Mouse (Mus musculus) testis, adult 2 months (tissue): ENCODE measurements around the gene Spata31d1b. TPM values are rescaled to one million over a fixed set of nuclear protein-coding genes. Genes with fewer than 3 reads are reported as not detected.
"Not testable (repeated sequence)": the region's sequence is repeated elsewhere in the genome, so short reads cannot be mapped to it uniquely, and the experiment has no call there.

Experiments
- H3K27ac ChIP-seq: fragments of 200-500 bp; 2 replicates; pipeline ENCODE4 v1.5.1; 2012; ENCODE audit warnings: low read depth, low read length; ENCODE audit not compliant: control insufficient read depth, insufficient read depth
- H3K27me3 ChIP-seq: fragments of 200-500 bp; 2 replicates; pipeline ENCODE4 v1.6.1; 2012; ENCODE audit warnings: mild to moderate bottlenecking, low read length, moderate library complexity; ENCODE audit not compliant: control insufficient read depth, insufficient read depth
- H3K36me3 ChIP-seq: fragments of 200-500 bp; 2 replicates; pipeline ENCODE4 v1.6.1; 2012; ENCODE audit warnings: mild to moderate bottlenecking, low read length; ENCODE audit not compliant: control insufficient read depth, insufficient read depth
- H3K4me1 ChIP-seq: fragments of 200-500 bp; 2 replicates; pipeline ENCODE4 v1.6.1; 2012; ENCODE audit warnings: low read length; ENCODE audit not compliant: control insufficient read depth, insufficient read depth
- H3K4me3 ChIP-seq: fragments of 200-500 bp; 2 replicates; pipeline ENCODE4 v1.5.1; 2012; ENCODE audit warnings: low read depth, mild to moderate bottlenecking, low read length, moderate library complexity, mixed read lengths; ENCODE audit not compliant: control insufficient read depth
- CTCF ChIP-seq: fragments of 200-500 bp; IDR thresholded peaks from 2 replicates; pipeline ENCODE4 v1.5.1; 2012; ENCODE audit warnings: low read depth, mild to moderate bottlenecking, inconsistent platforms, low read length, moderate library complexity; ENCODE audit not compliant: control insufficient read depth, insufficient read depth, insufficient replicate concordance
- POLR2A ChIP-seq: fragments of 200-500 bp; IDR thresholded peaks from 2 replicates; pipeline ENCODE4 v1.6.1; 2012; ENCODE audit warnings: low read depth, mild to moderate bottlenecking, inconsistent platforms, low read length, moderate library complexity; ENCODE audit not compliant: control insufficient read depth
- polyA plus RNA-seq: library from polyadenylated mRNA; depleted of rRNA; stranded (reverse); fragments of >200 nt; gene quantifications from 2 replicates; pipeline ENCODE4 v1.2.3, GENCODE M21; 2012

The Spata31d1b gene
- polyA plus RNA-seq, 1 experiment, result 118 TPM

DNA sequence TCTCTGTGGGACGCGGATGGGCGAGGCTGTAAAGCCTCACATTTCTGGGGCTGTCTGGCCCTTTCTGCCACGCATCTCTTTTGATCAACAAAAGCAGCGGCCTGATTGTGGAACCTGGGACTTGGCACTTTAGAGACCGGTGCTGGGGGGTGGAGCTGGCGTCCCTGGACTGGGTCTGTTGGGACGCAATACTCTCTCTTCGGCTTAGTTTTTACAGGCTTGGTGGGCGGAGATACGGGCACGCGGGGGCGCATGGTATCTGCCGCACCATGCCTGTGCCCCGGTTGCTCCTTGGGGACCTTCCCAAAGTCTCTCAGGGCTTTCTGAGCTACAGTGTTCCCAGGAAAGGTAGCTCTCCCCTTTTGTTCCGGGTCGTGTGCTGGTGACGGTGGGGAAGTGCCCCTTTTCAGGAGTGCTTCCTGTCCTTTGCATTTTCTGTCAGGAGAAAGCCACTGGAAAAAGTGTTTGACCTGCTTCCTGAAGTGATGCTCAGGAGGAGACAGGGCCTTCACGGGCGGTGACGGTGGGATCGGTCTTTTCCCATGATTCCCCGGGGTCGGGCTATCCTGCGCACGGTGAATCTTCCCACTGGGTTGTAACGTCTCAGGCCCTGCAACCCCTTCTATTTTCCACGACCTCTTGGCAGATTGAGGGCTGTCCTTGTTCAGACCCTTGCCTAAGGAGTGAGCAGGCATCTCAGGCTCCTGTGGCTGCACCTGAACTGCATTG lies 14.2 kb downstream of the Spata31d1b start:
- H3K27ac ChIP-seq, result peak overlapping the region; percentile 65
- TF ChIP-seq CTCF, result no peak
- TF ChIP-seq POLR2A, result peak; percentile 65; the same call in 1 of the 2 replicates
- peaks cover 14% of the 10 kb centered on the region for H3K4me1 ChIP-seq
- no peaks in the 10 kb centered on the region for H3K27me3 ChIP-seq
- H3K4me3 ChIP-seq, result peak overlapping the region; percentile 82
- H3K36me3 ChIP-seq, result no peaks in the 10 kb centered on the region

DNA sequence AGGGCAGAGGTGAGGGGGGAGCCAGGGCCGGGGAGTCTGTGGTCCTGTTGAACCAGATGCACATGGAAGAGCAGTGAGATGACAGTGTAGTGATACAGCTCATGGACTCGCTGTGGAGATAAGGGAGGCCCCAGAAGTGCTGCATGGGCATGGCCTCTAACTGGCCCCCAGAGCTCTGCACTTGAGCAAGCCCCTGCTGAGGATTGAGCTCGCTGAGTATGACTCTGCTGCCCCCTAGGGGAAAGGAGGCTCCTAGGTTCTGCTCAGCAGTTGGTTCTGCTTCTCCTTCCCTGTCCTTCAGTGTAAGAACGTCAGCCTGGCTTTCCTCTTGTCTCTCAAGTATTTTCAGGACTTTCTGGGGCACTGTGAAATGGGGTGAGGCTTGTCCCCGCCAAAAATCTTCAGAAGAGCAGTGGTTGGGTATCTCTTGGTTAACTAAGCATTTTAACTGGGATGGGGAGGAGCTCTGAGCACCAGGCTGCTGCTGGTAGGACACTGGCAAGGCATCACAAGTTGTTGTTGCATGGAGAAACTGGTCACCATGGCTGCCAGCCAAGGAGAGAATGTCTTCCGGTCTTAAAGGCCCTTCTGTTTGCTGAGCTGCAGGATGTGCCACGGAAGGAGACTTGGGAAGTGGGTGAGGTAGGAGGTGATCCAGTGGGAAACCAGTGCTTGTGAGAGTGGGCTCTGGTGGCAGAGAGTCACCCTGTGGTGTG lies 16.5 kb downstream of the Spata31d1b start:
- H3K27ac ChIP-seq, result no peak overlapping the region

DNA sequence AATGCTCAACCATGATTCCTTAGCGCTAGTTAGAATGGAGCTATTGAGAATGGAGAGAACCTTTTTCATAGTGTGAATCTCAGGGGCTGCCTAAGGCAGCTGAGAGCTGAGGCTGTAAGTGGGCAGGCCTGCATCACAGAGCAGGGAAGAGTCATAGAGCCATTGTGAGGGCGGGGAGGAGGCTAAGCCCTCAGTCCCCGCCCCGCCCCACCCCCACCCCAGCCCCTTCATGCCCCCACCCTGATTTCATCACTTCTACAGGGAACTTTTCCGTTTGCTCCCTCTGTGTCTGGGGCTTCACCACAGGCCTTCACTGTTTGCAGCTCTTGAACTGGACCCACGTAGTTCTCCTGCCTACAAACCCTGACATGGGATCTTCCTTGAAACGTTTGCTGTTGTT lies 19.6 kb downstream of the Spata31d1b start, which contains the start of gene Spata31d1d:
Gene Spata31d1d (minus strand): TSS at position 101 of the 400 bp plus-strand sequence.
- TF ChIP-seq POLR2A (no peak; the same call in 1 of the 2 replicates), CTCF (no peak)
- no peaks in the 10 kb centered on the region for H3K27me3 ChIP-seq
- H3K27ac ChIP-seq, result peak within 1 kb of the TSS; percentile 40

More for the DNA sequence above, 16.5 kb downstream of the Spata31d1b start:
- TF ChIP-seq POLR2A, result no peak
- peak; percentile 72; the same call in 1 of the 2 replicates for TF ChIP-seq CTCF
- no peaks in the 10 kb centered on the region for H3K27me3 ChIP-seq
- no peaks in the 10 kb centered on the region for H3K36me3 ChIP-seq
- H3K4me3 ChIP-seq, result peak overlapping the region; percentile 83
- peaks cover 14% of the 10 kb centered on the region for H3K4me1 ChIP-seq

DNA sequence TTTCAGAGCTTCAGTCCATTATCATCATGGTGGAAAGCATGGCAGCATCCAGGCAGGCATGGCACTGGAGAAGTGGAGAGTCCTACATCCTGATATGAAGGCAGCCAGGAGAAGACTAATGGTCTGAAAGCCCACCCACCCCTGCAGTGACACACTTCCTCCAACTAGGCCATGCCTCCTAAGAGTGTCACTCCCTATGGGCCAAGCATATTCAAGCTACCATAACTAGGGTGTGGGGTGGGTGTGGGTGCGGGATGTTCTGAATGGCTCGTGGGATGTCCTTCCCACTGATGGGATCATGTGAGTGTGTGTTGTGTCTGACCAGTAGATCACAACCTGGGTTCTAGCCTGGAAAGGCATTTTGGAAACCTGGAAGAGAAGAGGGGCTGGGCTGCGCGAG lies 21.9 kb downstream of the Spata31d1b start:
- Histone ChIP-seq H3K4me1 (no peaks in the 10 kb centered on the region), H3K27ac (peak overlapping the region; percentile 52; the same call in 1 of the 2 replicates), H3K27me3 (no peaks in the 10 kb centered on the region), H3K4me3 (peak overlapping the region; percentile 67), H3K36me3 (no peaks in the 10 kb centered on the region)
- TF ChIP-seq CTCF (no peak), POLR2A (no peak)

More for the DNA sequence above, 19.6 kb downstream of the Spata31d1b start, which contains the start of gene Spata31d1d:
- H3K4me3 ChIP-seq, result peak within 1 kb of the TSS; percentile 83
- H3K4me1 ChIP-seq, result peaks cover 7% of the 10 kb centered on the region
- H3K36me3 ChIP-seq, result no peaks in the 10 kb centered on the region

DNA sequence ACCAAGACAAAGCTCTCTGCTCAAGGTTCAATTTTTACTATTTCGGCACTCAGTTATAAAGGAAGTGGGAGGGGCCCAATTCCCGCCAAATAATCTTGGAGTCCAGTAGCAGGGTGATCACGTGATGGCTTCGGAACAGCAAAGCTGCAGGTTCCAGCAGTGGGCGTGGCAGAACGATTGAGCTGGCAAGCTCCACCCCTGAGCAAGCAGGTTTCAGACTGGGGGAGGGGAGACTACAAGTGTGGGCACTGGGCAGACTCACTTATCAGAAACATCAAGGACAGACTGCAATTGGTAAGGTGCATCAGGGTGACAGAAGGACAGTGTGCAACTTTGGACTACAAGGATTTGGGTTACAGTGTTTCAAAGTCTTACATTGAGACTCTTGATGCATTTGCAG lies 22.3 kb downstream of the Spata31d1b start:
- H3K36me3 ChIP-seq, H3K27ac ChIP-seq, H3K4me1 ChIP-seq, H3K27me3 ChIP-seq: not testable (repeated sequence)
- H3K4me3 ChIP-seq, result peak overlapping the region; percentile 70

DNA sequence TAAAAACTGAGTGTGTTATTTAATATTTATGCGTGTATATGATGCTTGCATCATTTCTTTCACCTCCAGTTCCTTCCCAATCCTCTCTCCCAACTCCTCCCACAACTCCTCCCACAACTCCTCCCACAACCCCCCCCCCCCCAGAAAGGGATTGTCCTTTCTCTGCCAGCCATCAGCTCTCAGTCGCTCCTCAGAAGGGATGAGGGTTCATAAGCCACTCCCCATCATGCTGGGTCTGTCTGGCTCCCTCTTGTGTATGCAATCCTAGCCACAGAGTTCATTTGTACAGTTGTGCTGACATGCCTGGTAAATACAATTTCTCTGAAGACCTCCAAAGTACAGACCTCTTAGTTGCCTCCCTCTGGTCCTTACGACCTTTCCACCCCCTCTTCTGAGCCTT lies 23.1 kb downstream of the Spata31d1b start:
- no peaks in the 10 kb centered on the region for H3K4me1 ChIP-seq
- no peaks in the 10 kb centered on the region for H3K27me3 ChIP-seq
- H3K27ac ChIP-seq, result no peak overlapping the region
- no peaks in the 10 kb centered on the region for H3K36me3 ChIP-seq
- peak overlapping the region; percentile 58 for H3K4me3 ChIP-seq
- TF ChIP-seq POLR2A (no peak), CTCF (no peak)

DNA sequence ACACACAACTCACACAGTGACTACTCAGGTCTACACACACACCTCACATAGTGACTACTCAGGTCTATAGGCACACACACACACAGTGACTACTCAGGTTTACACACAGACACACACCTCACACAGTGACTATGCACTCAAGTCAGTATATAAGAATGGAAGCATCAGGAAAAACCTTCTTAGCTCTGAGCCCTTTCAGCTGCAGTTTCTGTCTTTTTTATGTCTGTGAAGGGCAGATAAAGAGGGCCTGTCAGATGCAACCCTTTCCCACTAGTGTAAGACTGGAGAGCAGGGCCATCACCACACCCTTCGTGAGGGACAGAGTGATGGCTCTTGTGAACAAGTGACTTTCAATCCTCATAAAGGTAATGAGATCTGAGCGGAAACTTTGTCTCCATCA lies 26.4 kb downstream of the Spata31d1b start:
- Histone ChIP-seq H3K4me1 (no peaks in the 10 kb centered on the region; the same call in 1 of the 2 replicates), H3K27me3 (no peaks in the 10 kb centered on the region), H3K36me3 (no peaks in the 10 kb centered on the region), H3K4me3 (no peak overlapping the region), H3K27ac (no peak overlapping the region)
- TF ChIP-seq POLR2A (no peak), CTCF (no peak)
